Mouse (Mus musculus) midbrain, postnatal 0 days (tissue): ENCODE measurements around the gene Atp1a2. TPM values are rescaled to one million over a fixed set of nuclear protein-coding genes. Genes with fewer than 3 reads are reported as not detected.

Experiments
- ATAC-seq: fragments of 200-750 bp; cut with Nextera tagmentation; 2 replicates; pipeline ENCODE4 v1.8.0; 2017; ENCODE audit warnings: moderate number of reproducible peaks, mild to moderate bottlenecking, moderate TSS enrichment, moderate library complexity; ENCODE audit not compliant: low FRiP score
- DNase-seq: peaks from one replicate; pipeline ENCODE4 v3.0.0-alpha.2; 2015; ENCODE audit warnings: low spot score
- H3K27ac ChIP-seq: fragments of 300-500 bp; sonication (generic); 2 replicates; pipeline ENCODE4 v1.5.1; 2014; ENCODE audit warnings: low read depth, mild to moderate bottlenecking, low read length, mixed read lengths
- H3K27me3 ChIP-seq: fragments of 300-500 bp; sonication (generic); 2 replicates; pipeline ENCODE4 v1.6.1; 2014; ENCODE audit warnings: low read length, control low read depth, mixed read lengths; ENCODE audit not compliant: insufficient read depth
- H3K36me3 ChIP-seq: fragments of 300-500 bp; sonication (generic); 2 replicates; pipeline ENCODE4 v1.6.1; 2014; ENCODE audit warnings: low read length, control low read depth, mixed read lengths; ENCODE audit not compliant: insufficient read depth
- H3K4me1 ChIP-seq: fragments of 300-500 bp; sonication (generic); 2 replicates; pipeline ENCODE4 v1.6.1; 2014; ENCODE audit warnings: mild to moderate bottlenecking, control low read depth, antibody characterized with exemption, low read length, mixed read lengths; ENCODE audit not compliant: insufficient read depth
- H3K4me2 ChIP-seq: fragments of 300-500 bp; sonication (generic); 2 replicates; pipeline ENCODE4 v1.6.1; 2014; ENCODE audit warnings: low read depth, mild to moderate bottlenecking, low read length, mixed read lengths; ENCODE audit not compliant: poor library complexity, severe bottlenecking
- H3K4me3 ChIP-seq: fragments of 300-500 bp; sonication (generic); 2 replicates; pipeline ENCODE4 v1.5.1; 2014; ENCODE audit warnings: low read depth, mild to moderate bottlenecking, low read length, moderate library complexity
- H3K9ac ChIP-seq: fragments of 300-500 bp; sonication (generic); replicated peaks from 2 replicates; pipeline ENCODE4 v1.6.1; 2014; ENCODE audit warnings: mild to moderate bottlenecking, low read length, moderate library complexity, mixed read lengths; ENCODE audit not compliant: poor library complexity, severe bottlenecking
- H3K9me3 ChIP-seq: fragments of 300-500 bp; sonication (generic); 2 replicates; pipeline ENCODE4 v1.6.1; 2016; ENCODE audit warnings: low read length, control low read depth
- CTCF ChIP-seq: IDR thresholded peaks from 2 replicates; pipeline ENCODE4 v1.5.1; 2016; ENCODE audit warnings: antibody characterized with exemption, mild to moderate bottlenecking
- WGBS: fragments of 180-500 bp; shearing (Covaris S2); extraction: QIAGEN DNeasy Blood & Tissue Kit; methylation state at CpG from one replicate; pipeline ENCODE4 v1.1.7; 2014; 5-methylcytosine and 5-hydroxymethylcytosine counted together
- polyA plus RNA-seq: library from polyadenylated mRNA; unstranded; fragments of >200 nt; fragmentation: Nextera tagmentation; extraction: Ambion mirVana; gene quantifications from 2 replicates; pipeline ENCODE4 v1.2.1, GENCODE M21; 2015
- total RNA-seq: library from RNA; depleted of rRNA; stranded (reverse); fragments of >200 nt; gene quantifications from 2 replicates; pipeline ENCODE4 v1.2.3, GENCODE M21; 2014

The Atp1a2 gene
- total and polyA plus RNA-seq, 2 experiments from 2014 or later = 94.4 to 398 TPM

GRCm38 (mm10) chr1:172288900-172289616 is 8.8 kb downstream of the Atp1a2 start:
- Histone ChIP-seq H3K9me3 (no peaks in the 10 kb centered on the region), H3K27ac (no peak overlapping the region), H3K9ac (no peak overlapping the region), H3K36me3 (no peaks in the 10 kb centered on the region), H3K4me1 (no peaks in the 10 kb centered on the region), H3K4me2 (no peak overlapping the region), H3K27me3 (no peaks in the 10 kb centered on the region), H3K4me3 (no peak overlapping the region)
- ATAC-seq (no peak), DNase-seq (no peak)
- WGBS = 90% methylated on average over 11 of the region's 11 CpGs
- TF ChIP-seq CTCF = no peak

- Histone ChIP-seq H3K27me3 (no peaks in the 10 kb centered on the region), H3K4me3 (no peak overlapping the region), H3K36me3 (no peaks in the 10 kb centered on the region), H3K27ac (no peak overlapping the region), H3K4me2 (no peak overlapping the region), H3K9ac (no peak overlapping the region), H3K4me1 (no peaks in the 10 kb centered on the region), H3K9me3 (no peaks in the 10 kb centered on the region)
- ATAC-seq (no peak), DNase-seq (no peak)
- WGBS = 79% methylated on average over 5 of the region's 5 CpGs
- TF ChIP-seq CTCF = no peak
Observed at GRCm38 (mm10) chr1:172286740-172287139, 11.1 kb downstream of the Atp1a2 start.

GRCm38 (mm10) chr1:172284221-172284620 is 13.6 kb downstream of the Atp1a2 start:
- H3K9me3 ChIP-seq = no peaks in the 10 kb centered on the region
- H3K27ac ChIP-seq = no peak overlapping the region
- DNase-seq = no peak
- no peak overlapping the region for H3K4me3 ChIP-seq
- H3K36me3 ChIP-seq = no peaks in the 10 kb centered on the region
- no peaks in the 10 kb centered on the region for H3K27me3 ChIP-seq
- no peak for TF ChIP-seq CTCF
- ATAC-seq = no peak
- no peak overlapping the region for H3K9ac ChIP-seq
- no peak overlapping the region for H3K4me2 ChIP-seq
- 86% methylated on average over 14 of the region's 14 CpGs for WGBS
- peaks cover 6% of the 10 kb centered on the region; the same call in 1 of the 2 replicates for H3K4me1 ChIP-seq

- Histone ChIP-seq H3K4me3 (no peak overlapping the region), H3K27ac (no peak overlapping the region), H3K27me3 (no peaks in the 10 kb centered on the region), H3K4me1 (peaks cover 6% of the 10 kb centered on the region; the same call in 1 of the 2 replicates), H3K4me2 (no peak overlapping the region), H3K9me3 (no peaks in the 10 kb centered on the region), H3K9ac (no peak overlapping the region), H3K36me3 (no peaks in the 10 kb centered on the region)
- DNase-seq (no peak), ATAC-seq (no peak)
- 86% methylated on average over 6 of the region's 6 CpGs for WGBS
- TF ChIP-seq CTCF = no peak
Observed at GRCm38 (mm10) chr1:172283073-172283472, 14.8 kb downstream of the Atp1a2 start.

GRCm38 (mm10) chr1:172281522-172282254 is 16.2 kb downstream of the Atp1a2 start:
- TF ChIP-seq CTCF = peak; percentile 39; the same call in 1 of the 2 replicates
- Histone ChIP-seq H3K27me3 (no peaks in the 10 kb centered on the region), H3K36me3 (no peaks in the 10 kb centered on the region), H3K4me3 (no peak overlapping the region), H3K9me3 (no peaks in the 10 kb centered on the region), H3K4me1 (peaks cover 6% of the 10 kb centered on the region; the same call in 1 of the 2 replicates), H3K27ac (no peak overlapping the region), H3K9ac (no peak overlapping the region), H3K4me2 (no peak overlapping the region)
- ATAC-seq (no peak), DNase-seq (no peak)
- 87% methylated on average over 10 of the region's 10 CpGs for WGBS
